Mouse (Mus musculus) layer of hippocampus, adult 8-10 months (tissue): ENCODE data around the gene Syt17. TPM values are rescaled to one million over a fixed set of nuclear protein-coding genes. Genes with fewer than 3 reads are reported as not detected.

Source experiments
- DNase-seq, 2 experiments: peaks; one replicate each; pipeline ENCODE4 v3.0.0; 2022; ENCODE audit warnings: low spot score in 2 of 2
- total RNA-seq, 4 experiments: library from RNA; stranded (reverse); gene quantifications; 2 replicates each; pipeline ENCODE4 v1.2.4; 2022

Gene Syt17
- total RNA-seq: 10 to 100 TPM; 61.5 to 90.0 (median 76.4) TPM

DNA sequence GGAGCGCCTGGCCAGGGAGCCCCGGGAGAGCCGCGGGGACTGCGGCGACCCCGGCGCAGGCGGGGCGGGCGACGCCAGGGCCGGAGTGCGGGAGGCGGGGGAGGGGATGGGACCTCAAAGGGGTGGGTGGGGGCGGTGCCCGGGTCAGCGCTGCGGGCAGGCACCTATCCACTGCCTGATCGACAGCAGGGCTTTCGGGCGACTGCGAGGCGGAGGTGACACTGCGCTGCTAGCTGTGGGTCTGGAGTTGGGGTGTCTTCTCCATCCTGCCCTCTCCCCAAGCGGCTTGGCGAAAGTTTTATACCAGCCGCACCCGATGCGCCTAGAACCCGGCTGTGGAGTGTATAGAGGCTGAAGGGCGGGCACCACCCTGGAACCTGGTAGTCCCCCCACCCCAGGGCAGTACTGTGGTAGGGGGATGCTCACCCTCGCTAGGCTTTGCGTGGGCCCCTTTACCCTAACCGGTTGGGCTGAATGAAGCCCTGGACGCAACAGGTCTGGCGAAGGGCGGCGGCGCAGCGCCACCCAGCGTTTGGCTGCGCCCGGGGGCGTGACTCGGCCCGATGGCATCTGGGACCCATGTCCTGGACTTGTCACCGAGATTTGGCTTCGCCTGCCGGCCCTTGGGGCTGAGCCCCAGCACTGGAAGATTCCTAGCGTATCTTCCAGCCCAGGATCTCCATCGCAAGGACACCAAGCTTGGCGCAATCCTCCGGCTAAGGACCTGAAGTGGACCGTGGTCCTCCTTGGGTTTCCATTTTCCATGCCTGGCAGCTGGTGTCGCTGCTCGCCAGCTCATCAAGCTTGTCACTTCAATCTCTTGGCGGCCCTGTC, at the start of gene Syt17:
TSS of gene Syt17 (minus strand) at position 89 of the 834 bp plus-strand sequence.
- peak in 1 of 2 experiments; percentile 53 for DNase-seq

DNA sequence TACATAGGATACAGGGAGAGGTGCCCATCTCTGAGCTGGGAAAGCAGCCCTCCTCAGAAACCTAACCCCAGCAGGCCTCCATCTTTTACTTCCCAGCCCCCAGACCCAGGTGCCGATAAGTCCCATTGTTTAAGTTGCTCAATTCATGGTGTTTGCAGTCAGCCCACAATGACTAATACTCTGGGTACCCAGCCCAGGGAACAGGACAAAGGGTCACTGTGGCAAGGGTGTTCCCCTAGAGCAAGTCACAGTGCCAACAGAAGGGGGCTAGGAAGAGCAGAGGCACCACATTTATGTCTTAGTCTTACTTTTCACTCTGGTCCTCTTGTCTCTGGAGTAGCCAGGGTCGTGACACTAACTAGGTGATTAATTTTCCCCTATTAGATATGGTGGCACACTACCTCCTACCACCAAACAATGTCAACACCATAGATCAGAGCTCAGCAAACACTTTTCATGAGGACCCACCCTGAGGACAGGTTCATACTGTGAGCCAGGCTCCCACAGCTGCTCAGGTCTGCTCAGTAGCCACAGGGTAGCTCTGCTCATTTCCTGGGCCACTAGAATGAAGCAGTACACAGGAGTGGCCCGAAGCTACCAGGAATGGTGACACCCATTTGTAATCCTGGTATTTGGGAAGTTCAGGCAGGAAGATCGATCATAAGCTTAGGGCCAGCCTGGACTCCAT, 47.0 kb upstream of the Syt17 start:
- no peak for DNase-seq

DNA sequence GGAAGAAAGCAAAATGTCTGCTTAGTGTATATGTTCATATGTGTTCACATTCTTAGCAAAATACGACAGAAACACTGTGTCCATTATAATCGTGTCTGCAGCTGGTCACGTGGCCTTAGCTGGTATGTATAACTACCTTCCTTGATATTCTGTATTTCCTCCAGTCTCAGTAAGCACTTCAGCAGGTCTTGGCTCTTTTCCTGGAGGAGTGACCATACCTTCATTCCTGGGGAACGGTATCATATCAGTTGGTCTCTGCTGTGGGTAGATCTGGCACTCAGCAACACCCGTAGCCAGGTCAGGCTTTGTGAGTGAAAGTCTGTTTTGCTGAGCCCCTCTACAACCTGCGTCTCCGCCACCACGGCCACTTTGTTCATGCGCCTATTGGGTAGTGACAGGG, 45.9 kb upstream of the Syt17 start:
- no peak for DNase-seq

DNA sequence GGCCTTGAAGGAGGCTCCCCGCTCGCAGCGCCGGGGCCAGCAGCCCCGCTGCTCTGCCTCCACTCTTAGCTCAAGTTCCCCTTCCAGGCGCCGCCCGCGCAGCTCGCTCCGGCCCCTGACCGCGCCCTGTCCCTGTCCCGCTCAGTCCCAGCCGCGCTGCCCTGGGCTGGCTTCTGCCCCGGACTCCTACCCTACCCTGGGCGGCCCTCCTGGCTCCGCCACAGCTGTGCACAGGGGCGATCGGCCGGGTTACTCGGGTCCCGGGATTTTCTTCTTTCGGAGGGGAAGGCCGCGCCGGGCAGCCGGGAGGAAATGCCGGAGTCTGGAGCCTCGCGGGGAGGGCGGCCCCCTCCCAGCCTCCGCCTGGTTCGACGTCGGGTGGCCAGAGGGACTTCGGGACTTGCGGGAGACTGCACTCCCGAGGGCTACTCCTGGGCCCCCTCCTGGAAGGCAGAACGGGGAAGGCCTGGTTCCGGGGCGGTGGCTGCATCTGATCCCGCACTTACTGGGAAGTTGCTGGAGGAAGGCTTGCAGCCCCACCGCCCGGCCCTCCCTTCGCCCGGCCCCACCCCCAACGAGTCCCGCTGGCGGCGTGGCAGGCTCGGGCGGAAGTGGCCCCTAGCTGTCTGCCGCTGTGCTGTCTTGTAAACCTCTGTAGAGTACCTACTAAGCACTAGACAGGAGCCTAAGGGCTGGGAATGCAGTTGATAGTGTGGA, 43.6 kb upstream of the Syt17 start, which contains the start of gene Itpripl2:
TSS of gene Itpripl2 (minus strand) at position 545 of the 717 bp plus-strand sequence.
- no peak for DNase-seq

DNA sequence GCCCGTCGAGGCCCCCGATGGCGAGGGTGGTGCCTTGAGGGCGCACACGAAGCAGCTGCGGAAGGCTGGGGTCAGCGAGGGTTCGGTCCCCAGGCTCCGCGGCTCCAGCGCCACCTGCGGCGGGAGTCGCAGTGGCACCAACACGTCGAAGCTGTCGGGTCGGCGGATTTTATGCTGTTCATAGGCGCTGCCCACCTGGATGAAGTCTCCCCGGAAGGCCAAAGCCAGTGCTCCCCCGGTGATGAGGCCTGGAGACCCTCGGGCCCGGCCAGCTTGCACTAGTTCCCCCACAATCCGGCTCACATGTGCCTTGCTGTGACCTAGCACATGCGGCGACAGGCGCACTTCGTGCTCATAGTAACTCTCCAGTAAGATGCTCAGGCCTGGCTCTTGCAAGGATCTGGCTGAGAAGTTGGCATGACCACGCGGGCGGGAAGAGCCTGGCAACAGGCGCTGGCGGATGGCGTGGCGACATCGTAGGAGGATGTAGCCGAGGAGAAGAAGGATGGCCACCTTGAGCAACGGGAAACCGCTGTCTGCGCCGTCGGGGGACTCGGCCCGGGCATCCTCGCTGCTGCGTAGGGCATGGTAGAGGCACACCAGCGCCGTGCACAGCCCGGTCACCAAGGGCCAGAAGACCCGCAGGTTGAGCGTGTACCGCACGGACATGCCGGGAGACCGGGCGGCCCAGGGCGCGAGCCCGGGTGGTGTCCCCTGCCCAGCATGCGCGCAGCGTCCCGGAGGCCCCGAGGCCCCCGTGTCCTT, 42.8 kb upstream of the Syt17 start:
- DNase-seq: no peak

DNA sequence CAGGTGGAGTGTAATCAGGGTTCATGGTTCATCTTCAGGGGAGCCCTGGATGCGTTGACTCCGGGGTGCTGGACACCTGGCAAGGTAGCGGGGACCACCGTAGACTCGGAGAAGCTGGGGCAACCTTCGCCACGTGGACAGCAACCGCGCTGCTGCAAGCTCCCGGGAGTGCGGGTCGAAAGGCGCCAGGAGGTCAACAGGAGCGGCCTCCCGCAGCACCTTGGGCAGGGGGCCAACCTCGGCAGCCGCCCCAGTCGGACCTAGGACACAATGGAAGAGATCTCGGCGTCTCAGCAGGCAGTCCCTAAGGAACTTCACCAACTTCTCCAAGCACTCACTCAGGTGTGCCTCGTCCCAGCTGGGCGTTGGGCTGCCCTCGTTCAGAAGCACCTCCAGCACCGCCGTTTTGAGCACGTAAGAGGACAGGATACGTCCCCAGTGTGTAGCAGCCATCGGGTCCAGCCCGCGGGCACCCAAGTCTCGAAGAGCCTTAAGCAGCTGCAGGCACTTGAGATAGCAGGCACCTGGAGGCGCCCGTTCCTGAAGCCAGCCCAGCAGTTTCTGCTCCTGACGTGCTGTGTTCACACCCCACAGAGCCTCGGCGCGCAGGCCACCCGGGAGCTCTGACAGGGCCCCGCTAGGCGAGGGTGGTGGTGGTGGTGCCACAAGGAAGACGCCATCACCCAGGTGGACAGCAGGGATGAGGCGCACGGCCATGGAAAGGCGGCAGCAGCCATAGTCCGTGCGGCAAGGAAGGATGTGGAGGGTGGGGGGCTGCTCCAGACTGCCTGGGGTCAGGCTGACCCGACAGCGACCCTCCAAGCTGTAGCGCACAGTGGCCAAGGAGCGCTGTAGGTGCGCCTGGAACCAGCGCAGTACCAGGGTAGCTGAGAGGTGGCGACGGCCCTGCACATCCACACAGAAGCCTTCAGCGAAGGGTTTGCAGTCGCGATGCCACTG, 42.0 kb upstream of the Syt17 start:
- DNase-seq: no peak

DNA sequence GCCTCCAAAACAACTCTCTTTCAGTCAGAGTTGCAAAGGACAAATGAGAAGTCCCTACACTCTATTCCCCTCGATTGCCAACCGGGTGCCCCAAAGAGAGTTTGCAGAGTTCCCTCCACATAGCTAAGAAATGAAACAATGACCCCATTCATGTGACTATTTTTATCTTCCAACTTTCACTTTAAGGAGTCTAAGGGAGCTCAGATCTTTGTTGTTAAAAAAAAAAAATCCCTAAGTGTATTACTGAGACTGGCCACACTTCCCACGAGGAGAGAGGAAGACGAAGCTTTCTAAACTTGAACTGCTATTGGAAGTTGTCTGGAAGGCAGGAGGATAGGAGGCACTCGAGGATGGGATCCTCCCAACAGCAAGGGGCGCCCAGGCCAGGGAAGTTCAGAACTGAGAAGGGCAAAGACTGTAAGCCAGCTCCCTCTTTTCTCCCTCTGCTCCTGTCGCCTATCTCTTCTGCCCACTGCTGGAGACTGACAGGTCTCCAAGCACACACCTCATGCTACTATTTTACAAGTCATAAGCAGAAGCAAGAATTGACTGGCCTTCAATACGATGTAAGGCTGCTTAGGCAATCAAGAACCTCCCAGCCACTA, 40.1 kb upstream of the Syt17 start:
- no peak for DNase-seq

DNA sequence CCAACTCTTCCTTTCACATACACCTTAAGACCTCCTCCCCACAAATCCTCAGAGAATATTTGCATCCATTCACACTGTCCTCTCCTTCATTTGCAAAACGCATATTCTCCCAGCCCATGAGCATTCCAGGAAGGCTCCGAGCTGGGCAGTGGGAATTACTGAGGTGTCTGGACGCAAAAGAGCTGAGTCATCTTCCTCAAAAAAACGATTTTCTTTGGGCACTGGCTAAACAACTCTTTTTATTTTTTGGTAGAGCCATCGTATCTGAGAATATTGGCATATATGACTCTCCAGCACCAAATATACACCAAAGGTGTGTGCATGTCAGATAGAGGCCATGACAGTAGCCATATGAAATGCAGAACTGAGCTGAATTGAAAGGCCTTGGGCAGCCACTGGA, 38.9 kb upstream of the Syt17 start:
- no peak for DNase-seq

DNA sequence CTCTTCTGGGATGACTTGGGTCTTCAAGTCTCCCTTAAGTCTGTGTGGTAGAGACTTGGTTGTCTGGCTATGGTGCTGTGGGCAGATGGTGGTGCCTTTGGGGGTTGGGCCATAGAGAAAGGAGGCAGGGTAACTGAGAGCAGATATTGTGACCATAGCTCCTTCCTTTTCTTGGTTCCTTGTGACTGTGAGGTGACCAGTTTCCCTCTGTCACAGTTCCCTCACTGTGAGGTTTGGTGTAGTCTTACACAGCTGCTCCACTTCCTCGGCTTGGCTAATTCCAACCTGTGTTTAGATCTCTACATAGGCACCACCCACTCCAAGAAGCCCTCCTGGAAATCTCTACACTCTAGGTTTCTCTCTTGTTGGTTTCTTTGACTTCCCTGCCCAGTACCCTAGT, 36.0 kb upstream of the Syt17 start:
- no peak for DNase-seq

DNA sequence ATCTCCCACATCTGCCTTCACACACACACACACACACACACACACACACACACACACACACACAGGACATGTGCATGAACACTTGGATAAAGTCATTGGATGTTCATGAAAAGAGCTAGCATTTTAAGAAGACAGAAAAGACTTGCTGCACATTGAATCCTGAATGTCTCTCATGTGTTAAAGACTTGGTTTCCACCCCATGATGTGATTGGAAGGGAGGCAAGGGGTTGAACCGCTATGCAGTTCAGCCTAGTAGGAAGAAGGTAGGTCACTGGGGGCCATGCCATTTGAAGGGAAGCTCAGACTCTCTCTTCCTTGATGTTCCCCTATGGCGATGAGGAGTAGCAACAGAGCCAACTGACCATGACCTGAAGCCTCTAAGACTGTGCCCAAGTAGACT, 34.0 kb upstream of the Syt17 start:
- DNase-seq: no peak

DNA sequence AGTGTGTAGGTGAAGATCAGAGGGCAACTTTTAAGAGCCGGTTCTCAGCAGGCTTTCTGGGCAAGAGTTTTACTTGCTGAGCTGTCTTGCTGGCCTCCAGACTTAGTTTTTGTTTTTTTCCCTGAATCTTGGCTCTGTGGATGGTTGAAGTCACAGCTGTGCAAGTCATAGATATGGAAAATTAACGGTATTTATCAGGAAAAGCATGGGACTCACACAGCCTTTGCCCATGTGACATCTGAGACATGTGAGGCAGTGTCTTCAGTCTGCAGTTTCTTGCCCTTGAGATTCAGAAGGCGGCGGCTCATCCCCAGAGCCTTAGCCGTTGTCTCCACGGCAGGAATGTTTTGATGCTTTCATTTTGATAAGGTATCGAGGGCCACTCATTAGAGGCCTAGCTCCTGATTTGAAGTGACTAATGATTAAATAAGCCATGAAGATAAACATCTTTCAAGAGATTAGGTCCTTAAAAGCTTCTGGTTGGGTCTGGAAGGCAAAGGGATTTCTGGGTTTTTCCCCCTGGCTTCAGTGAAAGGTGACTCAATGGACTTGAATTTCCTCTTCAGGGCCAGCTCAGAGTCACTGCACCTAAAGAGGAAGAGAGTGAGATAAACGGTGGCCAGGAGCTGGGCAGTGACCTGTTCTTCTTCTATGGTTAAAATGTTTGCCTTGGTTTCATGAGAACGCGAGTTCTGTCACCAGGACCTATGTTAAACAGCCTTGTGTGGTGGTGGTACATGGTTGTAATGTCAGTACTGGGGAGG, 33.2 kb upstream of the Syt17 start:
- DNase-seq: no peak

DNA sequence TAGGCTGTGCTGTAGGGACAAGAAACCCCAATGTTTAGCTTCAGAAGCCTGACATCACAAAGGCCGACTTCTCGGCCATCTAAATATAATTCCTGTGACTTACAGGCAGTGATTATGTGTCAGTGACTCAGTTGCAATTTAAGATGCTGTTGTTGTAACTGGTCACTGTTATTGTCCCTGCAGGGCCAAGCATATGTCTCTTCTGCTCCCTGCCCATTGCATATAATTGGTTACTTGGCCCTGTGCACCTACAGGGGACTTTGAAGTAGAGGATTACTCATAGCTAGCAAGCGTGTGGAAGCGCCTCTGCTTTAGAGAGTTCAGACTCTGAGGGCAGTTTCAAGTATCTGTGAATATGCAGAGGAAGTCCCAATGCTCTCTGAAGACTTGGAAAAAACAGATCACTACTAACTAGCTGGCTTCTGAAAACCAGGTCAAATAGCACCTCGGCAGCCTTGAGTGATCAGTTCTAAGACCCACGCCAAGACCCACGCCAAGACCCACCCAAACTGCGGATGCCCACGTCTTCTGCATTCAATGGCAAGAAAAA, 32.2 kb upstream of the Syt17 start:
- DNase-seq: no peak

DNA sequence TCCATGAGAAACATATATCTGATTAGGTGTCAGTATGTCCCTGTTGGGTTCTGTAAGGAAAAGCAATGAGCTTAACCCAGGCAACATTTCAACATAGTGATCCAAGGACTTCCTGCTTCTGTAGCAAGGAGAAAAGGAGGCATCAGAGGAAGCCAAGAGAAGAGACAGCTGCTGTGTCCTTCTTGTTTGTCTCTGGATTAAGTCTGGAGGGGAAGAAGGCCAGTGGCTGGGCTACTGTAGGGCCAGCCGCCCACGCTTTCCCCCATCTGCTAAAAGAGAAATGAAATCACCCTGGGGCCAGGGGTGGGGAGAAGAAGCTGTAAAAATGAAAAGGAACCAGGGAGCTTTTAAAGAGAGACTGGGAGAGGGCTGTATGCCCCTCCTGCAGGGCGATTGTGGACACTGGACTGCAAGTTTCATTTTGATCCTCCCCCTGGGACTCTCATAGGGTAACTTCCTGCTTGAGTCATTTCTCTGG, 30.9 kb upstream of the Syt17 start:
- no peak for DNase-seq

DNA sequence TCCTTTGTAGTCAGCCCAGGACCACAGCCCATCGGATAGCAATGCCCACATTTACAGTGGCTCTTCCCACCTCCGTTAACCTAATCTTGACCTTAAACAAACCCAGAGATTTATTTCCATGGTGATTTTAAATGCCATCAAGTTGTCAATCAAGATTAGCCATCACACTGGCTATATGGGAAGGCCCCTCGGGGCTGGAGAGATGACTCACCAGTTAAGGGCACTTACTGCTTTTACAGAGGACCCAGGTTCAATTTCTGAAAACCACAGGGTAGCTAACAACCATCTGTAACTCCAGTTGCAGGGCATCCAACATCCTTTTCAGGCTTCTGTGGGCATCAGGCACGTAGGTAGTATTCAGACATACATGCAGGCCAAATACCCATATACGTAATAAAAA, 28.4 kb upstream of the Syt17 start:
- DNase-seq: no peak

DNA sequence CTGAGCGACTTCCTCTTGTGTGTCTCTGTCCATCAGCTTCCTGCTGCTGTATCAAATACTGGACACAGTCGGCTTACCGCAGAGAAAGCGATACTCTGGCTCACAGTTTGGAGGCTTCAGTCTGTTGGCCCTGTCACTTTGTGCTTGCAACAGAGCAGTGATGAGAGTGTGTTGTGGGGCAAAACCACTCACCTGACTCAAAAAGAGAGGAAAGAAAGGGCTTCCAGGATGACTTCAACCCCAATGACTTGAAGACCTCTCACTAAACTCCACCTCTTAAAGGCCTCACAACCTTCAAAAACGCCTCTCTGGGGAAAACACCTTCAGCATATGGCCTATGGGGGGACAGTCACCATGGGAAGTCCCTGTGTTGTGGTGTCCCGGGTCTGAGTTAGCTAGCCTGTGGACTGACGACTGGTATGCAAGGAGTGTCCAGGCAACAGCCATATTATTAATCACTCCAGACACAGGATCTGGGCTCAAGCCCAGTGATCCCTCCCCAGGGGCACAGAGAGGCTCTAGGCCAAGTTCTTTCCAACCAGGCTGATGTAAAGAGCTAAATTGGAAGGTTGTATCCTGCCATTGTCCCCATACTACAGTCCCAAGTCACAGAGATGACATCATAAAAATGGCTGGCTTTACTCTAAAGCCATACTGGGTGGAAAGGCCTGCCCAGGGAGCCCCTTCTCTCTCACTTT, 27.1 kb upstream of the Syt17 start:
- DNase-seq: no peak

DNA sequence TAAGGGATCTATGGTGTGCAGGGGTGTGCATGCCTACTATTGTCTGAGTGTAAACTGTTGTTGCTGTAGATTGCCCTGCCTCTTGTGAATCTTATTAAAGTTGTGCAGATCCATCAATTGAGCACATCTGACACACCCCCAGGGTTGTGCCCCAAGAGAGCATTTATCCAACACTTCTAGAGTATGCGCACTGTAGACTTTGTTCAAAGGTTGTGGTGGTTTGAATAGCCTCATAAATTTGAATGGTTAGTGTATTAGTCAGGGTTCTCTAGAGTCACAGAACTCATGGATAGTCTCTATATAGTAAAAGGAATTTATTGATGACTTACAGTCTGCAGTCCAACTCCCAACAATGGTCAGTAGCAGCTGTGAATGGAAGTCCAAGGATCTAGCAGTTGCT, 24.9 kb upstream of the Syt17 start:
- no peak for DNase-seq

DNA sequence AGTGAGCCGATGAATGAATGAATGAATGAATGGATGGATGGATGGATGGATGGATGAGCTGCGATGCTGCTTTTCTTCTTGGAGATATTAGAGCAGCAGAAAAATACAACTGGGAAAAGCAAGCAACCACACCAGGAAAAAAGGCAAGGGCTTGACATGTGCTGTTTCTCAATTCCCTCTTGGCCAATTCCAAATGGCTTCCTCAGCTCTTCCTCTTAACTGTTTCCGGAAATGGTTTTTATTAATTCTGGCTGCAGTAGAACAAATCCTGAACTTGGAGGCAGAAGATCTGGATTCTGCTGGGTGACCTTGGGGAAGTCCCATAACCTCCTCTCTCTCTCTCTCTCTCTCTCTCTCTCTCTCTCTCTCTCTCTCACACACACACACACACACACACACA, 20.0 kb upstream of the Syt17 start:
- DNase-seq: no peak

DNA sequence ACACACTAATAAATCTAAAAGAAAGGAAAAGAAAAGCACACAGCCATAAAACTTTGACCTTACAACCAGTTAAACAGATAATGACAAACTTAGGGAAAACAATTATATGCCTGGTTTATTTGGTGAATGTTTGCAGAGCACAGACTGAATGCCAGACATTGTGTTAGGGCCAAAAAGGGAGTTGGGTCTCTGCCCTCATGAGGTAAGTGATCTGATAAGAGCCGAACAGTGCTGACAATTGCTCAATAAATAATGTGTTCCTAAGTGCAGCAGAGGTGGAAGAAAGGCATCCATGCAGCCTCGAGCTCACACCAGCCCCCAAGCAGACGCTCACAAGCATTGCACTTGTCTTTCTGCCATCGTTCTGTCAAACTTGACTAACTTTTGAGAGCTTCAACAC, 16.4 kb upstream of the Syt17 start:
- DNase-seq: no peak
